Mouse (Mus musculus): Measurements from ENCODE around the gene Gm49776. TPM values are rescaled to one million over a fixed set of nuclear protein-coding genes. Genes with fewer than 3 reads are reported as not detected.

Gene Gm49776
- polyA plus RNA-seq, 1 experiment from 2014 or later, result 1.3 TPM

GRCm38 (mm10) chr16:18250231-18250630, 7.9 kb downstream of the Gm49776 start:
- peak overlapping the region; percentile 94 for H3K4me3 ChIP-seq (replicated peaks)
- peaks cover 66% of the 10 kb centered on the region for H3K4me1 ChIP-seq (replicated peaks)
- H3K36me3 ChIP-seq, result peaks cover 75% of the 10 kb centered on the region
- peak overlapping the region; percentile 95 for H3K4me2 ChIP-seq
- peak overlapping the region; percentile 91 for H3K27ac ChIP-seq
- no peaks in the 10 kb centered on the region for H3K27me3 ChIP-seq
- DNase-seq, result no peak
- peak overlapping the region; percentile 93 for H3K9ac ChIP-seq
- H3K9me3 ChIP-seq (replicated peaks), result no peaks in the 10 kb centered on the region
- WGBS (ENCODE audit: insufficient replicate concordance), result 48% methylated on average over 4 of the region's 4 CpGs
- ATAC-seq (ENCODE audit: low read depth), result no peak

- peak overlapping the region; percentile 93 for H3K9ac ChIP-seq
- peak overlapping the region; percentile 95 for H3K4me2 ChIP-seq
- H3K4me3 ChIP-seq (replicated peaks), result peak overlapping the region; percentile 94
- H3K27me3 ChIP-seq, result no peaks in the 10 kb centered on the region
- peak; percentile 40 for DNase-seq
- peaks cover 75% of the 10 kb centered on the region for H3K36me3 ChIP-seq
- H3K4me1 ChIP-seq (replicated peaks), result peaks cover 63% of the 10 kb centered on the region
- WGBS (ENCODE audit: insufficient replicate concordance), result 3% methylated on average over 27 of the region's 27 CpGs
- H3K9me3 ChIP-seq (replicated peaks), result no peaks in the 10 kb centered on the region
- peak; percentile 9 for ATAC-seq (ENCODE audit: low read depth)
- H3K27ac ChIP-seq, result peak overlapping the region; percentile 91
Observed at GRCm38 (mm10) chr16:18249364-18249967, 8.7 kb downstream of the Gm49776 start.

GRCm38 (mm10) chr16:18248433-18249363, 9.4 kb downstream of the Gm49776 start, which contains the start of the genes Trmt2a and Ranbp1:
Trmt2a (plus strand) TSS chr16:18248679.
Ranbp1 (minus strand) TSS chr16:18248732.
- peaks cover 75% of the 10 kb centered on the region for H3K36me3 ChIP-seq
- DNase-seq (peak; percentile 98), ATAC-seq (ENCODE audit: low read depth) (peak; percentile 90)
- no peaks in the 10 kb centered on the region for H3K9me3 ChIP-seq (replicated peaks)
- H3K4me1 ChIP-seq (replicated peaks), result peaks cover 60% of the 10 kb centered on the region
- no peaks in the 10 kb centered on the region for H3K27me3 ChIP-seq
- peak within 1 kb of the TSS; percentile 91 for H3K27ac ChIP-seq
- peak within 1 kb of the TSS; percentile 94 for H3K4me3 ChIP-seq (replicated peaks)
- WGBS (ENCODE audit: insufficient replicate concordance), result under 1% methylated on average over 102 of the region's 102 CpGs
- H3K4me2 ChIP-seq, result peak within 1 kb of the TSS; percentile 95
- peak within 1 kb of the TSS; percentile 93 for H3K9ac ChIP-seq

GRCm38 (mm10) chr16:18247521-18248399, 10.4 kb downstream of the Gm49776 start:
- no peaks in the 10 kb centered on the region for H3K27me3 ChIP-seq
- DNase-seq (no peak), ATAC-seq (ENCODE audit: low read depth) (no peak)
- H3K27ac ChIP-seq, result peak overlapping the region; percentile 91
- WGBS (ENCODE audit: insufficient replicate concordance), result under 1% methylated on average over 33 of the region's 33 CpGs
- H3K9me3 ChIP-seq (replicated peaks), result no peaks in the 10 kb centered on the region
- H3K4me1 ChIP-seq (replicated peaks), result peaks cover 58% of the 10 kb centered on the region
- H3K4me3 ChIP-seq (replicated peaks), result peak overlapping the region; percentile 94
- H3K9ac ChIP-seq, result peak overlapping the region; percentile 93
- peaks cover 75% of the 10 kb centered on the region for H3K36me3 ChIP-seq
- peak overlapping the region; percentile 95 for H3K4me2 ChIP-seq

- Histone ChIP-seq H3K4me3 (replicated peaks) (no peak overlapping the region), H3K9me3 (replicated peaks) (no peaks in the 10 kb centered on the region), H3K9ac (no peak overlapping the region), H3K27ac (no peak overlapping the region), H3K27me3 (no peaks in the 10 kb centered on the region), H3K4me1 (replicated peaks) (peaks cover 29% of the 10 kb centered on the region), H3K36me3 (peaks cover 89% of the 10 kb centered on the region), H3K4me2 (no peak overlapping the region)
- DNase-seq (no peak), ATAC-seq (ENCODE audit: low read depth) (no peak)
- WGBS (ENCODE audit: insufficient replicate concordance), result 89% methylated on average over 10 of the region's 10 CpGs
Observed at GRCm38 (mm10) chr16:18241581-18241980, 16.5 kb downstream of the Gm49776 start.

- Histone ChIP-seq H3K9ac (no peak overlapping the region), H3K4me2 (no peak overlapping the region)
- peak; percentile 46 for ATAC-seq (ENCODE audit: low read depth)
Observed at GRCm38 (mm10) chr16:18236676-18237501, 21.2 kb downstream of the Gm49776 start.

GRCm38 (mm10) chr16:18235389-18236065, 22.6 kb downstream of the Gm49776 start:
- Histone ChIP-seq H3K27ac (peak overlapping the region; percentile 43), H3K4me1 (replicated peaks) (peaks cover 50% of the 10 kb centered on the region), H3K27me3 (peaks cover 35% of the 10 kb centered on the region), H3K9ac (peak overlapping the region; percentile 68), H3K36me3 (peaks cover 28% of the 10 kb centered on the region), H3K4me2 (peak overlapping the region; percentile 76), H3K4me3 (replicated peaks) (peak overlapping the region; percentile 66), H3K9me3 (replicated peaks) (no peaks in the 10 kb centered on the region)
- ATAC-seq (ENCODE audit: low read depth), result peak; percentile 22
- WGBS (ENCODE audit: insufficient replicate concordance), result 11% methylated on average over 19 of the region's 19 CpGs
- DNase-seq, result no peak

More at GRCm38 (mm10) chr16:18236676-18237501, 21.2 kb downstream of the Gm49776 start:
- WGBS (ENCODE audit: insufficient replicate concordance), result 65% methylated on average over 7 of the region's 7 CpGs
- no peak overlapping the region for H3K27ac ChIP-seq
- H3K36me3 ChIP-seq, result peaks cover 42% of the 10 kb centered on the region
- no peaks in the 10 kb centered on the region for H3K9me3 ChIP-seq (replicated peaks)
- DNase-seq, result no peak
- peaks cover 50% of the 10 kb centered on the region for H3K4me1 ChIP-seq (replicated peaks)
- peaks cover 35% of the 10 kb centered on the region for H3K27me3 ChIP-seq
- no peak overlapping the region for H3K4me3 ChIP-seq (replicated peaks)

- peak; percentile 48 for ATAC-seq (ENCODE audit: low read depth)
Observed at GRCm38 (mm10) chr16:18234671-18235388, 23.3 kb downstream of the Gm49776 start, which contains the start of gene Zdhhc8. Zdhhc8 (minus strand) TSS chr16:18235136.

GRCm38 (mm10) chr16:18233919-18234670, 24.0 kb downstream of the Gm49776 start:
- peak overlapping the region; percentile 68 for H3K9ac ChIP-seq
- peaks cover 35% of the 10 kb centered on the region for H3K27me3 ChIP-seq
- no peak overlapping the region for H3K27ac ChIP-seq
- peaks cover 63% of the 10 kb centered on the region for H3K4me1 ChIP-seq (replicated peaks)
- H3K4me3 ChIP-seq (replicated peaks), result peak overlapping the region; percentile 66
- no peak for DNase-seq
- no peaks in the 10 kb centered on the region for H3K9me3 ChIP-seq (replicated peaks)
- 21% methylated on average over 13 of the region's 13 CpGs for WGBS (ENCODE audit: insufficient replicate concordance)
- peak overlapping the region; percentile 76 for H3K4me2 ChIP-seq
- no peak for ATAC-seq (ENCODE audit: low read depth)
- H3K36me3 ChIP-seq, result peaks cover 15% of the 10 kb centered on the region

More at GRCm38 (mm10) chr16:18234671-18235388, 23.3 kb downstream of the Gm49776 start, which contains the start of gene Zdhhc8:
- H3K4me1 ChIP-seq (replicated peaks), result peaks cover 56% of the 10 kb centered on the region
- peak within 1 kb of the TSS; percentile 76 for H3K4me2 ChIP-seq
- peak within 1 kb of the TSS; percentile 43 for H3K27ac ChIP-seq
- no peaks in the 10 kb centered on the region for H3K9me3 ChIP-seq (replicated peaks)
- peak within 1 kb of the TSS; percentile 66 for H3K4me3 ChIP-seq (replicated peaks)
- peak within 1 kb of the TSS; percentile 68 for H3K9ac ChIP-seq
- peaks cover 35% of the 10 kb centered on the region for H3K27me3 ChIP-seq
- under 1% methylated on average over 59 of the region's 79 CpGs for WGBS (ENCODE audit: insufficient replicate concordance)
- peaks cover 21% of the 10 kb centered on the region for H3K36me3 ChIP-seq
- no peak for DNase-seq

Measured in liver, embryonic 13.5 days (tissue).